ENCODE assay signal across 8 mouse cellular contexts in genomic region chr1:63445656-63446046, GRCm38 (mm10). TPM values are rescaled to one million over a fixed set of nuclear protein-coding genes. Genes with fewer than 3 reads are reported as not detected.
A peak's percentile ranks its signal among the peaks of the same experiment; 100 is the strongest.
DNase-seq lines count a peak whose midpoint lies in the region; ATAC-seq and TF ChIP-seq lines count a peak whose summit lies in the region.

TSS of gene Adam23 (plus strand) at chr1:63445891.

- H3K4me2 ChIP-seq in forebrain, embryonic 15.5 days (replicated peaks) = peak within 1 kb of the TSS; percentile 96
- H3K4me2 ChIP-seq in hindbrain, embryonic 14.5 days (replicated peaks) = peak within 1 kb of the TSS; percentile 90
- peak within 1 kb of the TSS; percentile 97 for H3K4me2 ChIP-seq in neural tube, embryonic 11.5 days (ENCODE audit: low read depth)

- no peak for TF ChIP-seq POLR2A in kidney, adult 2 months (IDR thresholded peaks at IDR 0.05; ENCODE audit: low read depth, low read length)

- H3K4me1 ChIP-seq in kidney, adult 2 months (ENCODE audit: control insufficient read depth, insufficient read depth, low read length) = no peaks in the 10 kb centered on the region
- peaks cover 11% of the 10 kb centered on the region for H3K4me1 ChIP-seq in forebrain, embryonic 15.5 days
- H3K4me1 ChIP-seq in hindbrain, embryonic 14.5 days (replicated peaks; ENCODE audit: control insufficient read depth, insufficient read depth, low read length) = peaks cover 4% of the 10 kb centered on the region; the same call in 1 of the 2 replicates
- H3K4me1 ChIP-seq in limb, embryonic 10.5 days = peaks cover 15% of the 10 kb centered on the region
- H3K4me1 ChIP-seq in neural tube, embryonic 11.5 days (ENCODE audit: control insufficient read depth, insufficient read depth, low read length) = no peaks in the 10 kb centered on the region

- WGBS in kidney, adult 2 months = 1% methylated on average over 38 of the region's 41 CpGs
- WGBS in forebrain, embryonic 15.5 days = under 1% methylated on average over 41 of the region's 41 CpGs
- under 1% methylated on average over 39 of the region's 41 CpGs for WGBS in hindbrain, embryonic 14.5 days
- under 1% methylated on average over 41 of the region's 41 CpGs for WGBS in limb, embryonic 10.5 days
- WGBS in neural tube, embryonic 11.5 days = under 1% methylated on average over 36 of the region's 41 CpGs

- DNase-seq in kidney, adult 2 months = no peak
- DNase-seq in kidney, adult 9 months = no peak
- DNase-seq in cerebellum, adult 11 months = peak; percentile 88
- DNase-seq in hindbrain, embryonic 14.5 days (ENCODE audit: low spot score) = peak; percentile 85
- DNase-seq in limb, embryonic 10.5 days (ENCODE audit: low spot score) = peak; percentile 70
- peak; percentile 80 for DNase-seq in neural tube, embryonic 11.5 days (ENCODE audit: low spot score)
- peak; percentile 9 for DNase-seq in yolk sac, embryonic 10.5 days (ENCODE audit: low spot score)

- 0 out of 2 replicates have a peak within 1 kb of the TSS, but pooled peaks have one; percentile 6 for H3K4me3 ChIP-seq in kidney, adult 2 months (ENCODE audit: insufficient read depth, low read depth, low read length)
- peak within 1 kb of the TSS; percentile 77 for H3K4me3 ChIP-seq in forebrain, embryonic 15.5 days
- H3K4me3 ChIP-seq in hindbrain, embryonic 14.5 days (replicated peaks; ENCODE audit: low read length) = peak within 1 kb of the TSS; percentile 91
- H3K4me3 ChIP-seq in limb, embryonic 10.5 days = peak within 1 kb of the TSS; percentile 88
- peak within 1 kb of the TSS; percentile 78 for H3K4me3 ChIP-seq in neural tube, embryonic 11.5 days (ENCODE audit: low read depth, low read length)

- peak; percentile 93 for ATAC-seq in forebrain, embryonic 15.5 days (replicated peaks)
- ATAC-seq in hindbrain, embryonic 14.5 days (ENCODE audit: low FRiP score) = peak; percentile 91
- ATAC-seq in neural tube, embryonic 11.5 days (ENCODE audit: insufficient read depth, low FRiP score, low TSS enrichment) = peak; percentile 82

- peaks cover 4% of the 10 kb centered on the region; the same call in 1 of the 2 replicates for H3K27me3 ChIP-seq in kidney, adult 2 months (replicated peaks; ENCODE audit: control insufficient read depth, insufficient read depth, low read length)
- H3K27me3 ChIP-seq in forebrain, embryonic 15.5 days = no peaks in the 10 kb centered on the region
- H3K27me3 ChIP-seq in hindbrain, embryonic 14.5 days (ENCODE audit: control insufficient read depth, insufficient read depth, low read length) = no peaks in the 10 kb centered on the region
- H3K27me3 ChIP-seq in limb, embryonic 10.5 days (ENCODE audit: low read depth, poor library complexity, severe bottlenecking) = peaks cover 46% of the 10 kb centered on the region
- no peaks in the 10 kb centered on the region for H3K27me3 ChIP-seq in neural tube, embryonic 11.5 days (ENCODE audit: control insufficient read depth, insufficient read depth, low read length)

- H3K9ac ChIP-seq in forebrain, embryonic 15.5 days (replicated peaks) = peak within 1 kb of the TSS; percentile 79
- H3K9ac ChIP-seq in hindbrain, embryonic 14.5 days = peak within 1 kb of the TSS; percentile 93
- H3K9ac ChIP-seq in neural tube, embryonic 11.5 days (ENCODE audit: low read length) = peak within 1 kb of the TSS; percentile 82

- TF ChIP-seq CTCF in kidney, adult 2 months (conservative IDR thresholded peaks at IDR 0.05; ENCODE audit: insufficient read depth, insufficient read length, low read depth, low read length) = no peak

- H3K27ac ChIP-seq in kidney, adult 2 months (ENCODE audit: insufficient read depth, low read depth, low read length) = no peak within 1 kb of the TSS
- H3K27ac ChIP-seq in forebrain, embryonic 15.5 days (replicated peaks) = peak within 1 kb of the TSS; percentile 54
- H3K27ac ChIP-seq in hindbrain, embryonic 14.5 days = peak within 1 kb of the TSS; percentile 82
- peak within 1 kb of the TSS; percentile 86 for H3K27ac ChIP-seq in limb, embryonic 10.5 days
- peak within 1 kb of the TSS; percentile 53 for H3K27ac ChIP-seq in neural tube, embryonic 11.5 days (ENCODE audit: low read depth, low read length)

- no peaks in the 10 kb centered on the region for H3K36me3 ChIP-seq in kidney, adult 2 months (ENCODE audit: control insufficient read depth, insufficient read depth, low read length)
- no peaks in the 10 kb centered on the region for H3K36me3 ChIP-seq in forebrain, embryonic 15.5 days
- H3K36me3 ChIP-seq in hindbrain, embryonic 14.5 days (replicated peaks; ENCODE audit: control insufficient read depth, insufficient read depth) = no peaks in the 10 kb centered on the region
- no peaks in the 10 kb centered on the region for H3K36me3 ChIP-seq in limb, embryonic 10.5 days
- H3K36me3 ChIP-seq in neural tube, embryonic 11.5 days (ENCODE audit: control insufficient read depth, insufficient read depth, low read length) = no peaks in the 10 kb centered on the region

- H3K9me3 ChIP-seq in forebrain, embryonic 15.5 days = no peaks in the 10 kb centered on the region
- no peaks in the 10 kb centered on the region for H3K9me3 ChIP-seq in hindbrain, embryonic 14.5 days (ENCODE audit: control insufficient read depth, low read length)
- no peaks in the 10 kb centered on the region for H3K9me3 ChIP-seq in limb, embryonic 10.5 days (replicated peaks)
- no peaks in the 10 kb centered on the region for H3K9me3 ChIP-seq in neural tube, embryonic 11.5 days (ENCODE audit: control insufficient read depth, low read length)

RNA-seq across cellular contexts. Expression of gene Adam23, which starts in this region (rescaled TPM):
- 0.80 TPM in 2 replicates for polyA plus RNA-seq in kidney, adult 2 months (2012; rRNA removed)
- 10.2 and 10.6 TPM in 2 replicates for polyA plus RNA-seq in forebrain, embryonic 15.5 days (2015; fragmentation: Nextera tagmentation; extraction: Ambion mirVana)
- polyA plus RNA-seq in hindbrain, embryonic 14.5 days (2014; fragmentation: Nextera tagmentation; extraction: Ambion mirVana) = 19.4 and 21.5 TPM in 2 replicates
- polyA plus RNA-seq in limb, embryonic 10.5 days (2016; fragmentation: Nextera tagmentation; extraction: Ambion mirVana) = 1.6 and 3.1 TPM in 2 replicates
- 5.5 and 6.5 TPM in 2 replicates for polyA plus RNA-seq in neural tube, embryonic 11.5 days (2014; fragmentation: Nextera tagmentation; extraction: Ambion mirVana)

Comparison
In these comparisons a context has a peak if more than half of its experiments do, and no peak if none do; other contexts are left out.
1. DNase-seq: peak in cerebellum, adult 11 months (single experiment), hindbrain, embryonic 14.5 days (single experiment), limb, embryonic 10.5 days (single experiment), neural tube, embryonic 11.5 days (single experiment) and yolk sac, embryonic 10.5 days (single experiment); none in kidney, adult 2 months (single experiment) and kidney, adult 9 months (single experiment).
2. H3K4me3 ChIP-seq: peak in every context shown above with its lines; median percentile 91 in hindbrain, embryonic 14.5 days; 88 in limb, embryonic 10.5 days; 78 in neural tube, embryonic 11.5 days; 77 in forebrain, embryonic 15.5 days; 6 in kidney, adult 2 months.
3. Peak in every context shown above with its lines, with median percentiles within 50 percentile points of each other: ATAC-seq, H3K4me2 ChIP-seq and H3K9ac ChIP-seq.